Mouse (Mus musculus) CH12.LX (cell line): ENCODE results near the gene Son.

Experiments
- BHLHE40 ChIP-seq: IDR thresholded peaks from 2 replicates; pipeline ENCODE4 v1.6.1; 2011; ENCODE audit warnings: mild to moderate bottlenecking, low read depth, low read length, improper control_type of control experiment
- CTCF ChIP-seq, 2 experiments: IDR thresholded peaks in 1 of 2; conservative IDR thresholded peaks in 1 of 2; 2 replicates each; pipeline ENCODE4 v1.5.1; 2011 to 2012; ENCODE audit warnings: low read depth in 2 of 2, low read length in 2 of 2, improper control_type of control experiment in 1 of 2, inconsistent platforms in 1 of 2, mild to moderate bottlenecking in 1 of 2, moderate library complexity in 1 of 2
- EP300 ChIP-seq: IDR thresholded peaks from 2 replicates; pipeline ENCODE4 v1.6.1; 2011; ENCODE audit warnings: low read length, improper control_type of control experiment
- PAX5 ChIP-seq: IDR thresholded peaks from 2 replicates; pipeline ENCODE4 v1.6.1; 2012; ENCODE audit warnings: low read length, inconsistent platforms, mixed read lengths
- POLR2A ChIP-seq: IDR thresholded peaks from 2 replicates; pipeline ENCODE4 v1.6.1; 2011; ENCODE audit warnings: low read depth, mild to moderate bottlenecking, improper control_type of control experiment, low read length
- POLR2AphosphoS2 ChIP-seq: IDR thresholded peaks from 2 replicates; pipeline ENCODE4 v1.6.1; 2011; ENCODE audit warnings: low read depth, low read length, improper control_type of control experiment
- RCOR1 ChIP-seq: conservative IDR thresholded peaks from 2 replicates; pipeline ENCODE4 v1.6.1; 2012; ENCODE audit warnings: low read depth, mild to moderate bottlenecking, inconsistent platforms, low read length, improper control_type of control experiment

GRCm38 (mm10) chr16:91601693-91602092, 45.6 kb upstream of the Son start:
- TF ChIP-seq CTCF (conservative IDR thresholded peaks at IDR 0.05 in 1 of 2, IDR thresholded peaks at IDR 0.05 in 1 of 2; ENCODE audit: low read depth in 2 of 2, low read length in 2 of 2) = no peak; a peak in 1 of 4 replicates
- no peak for TF ChIP-seq POLR2A
- TF ChIP-seq EP300 = peak; percentile 79
- no peak for TF ChIP-seq PAX5
- no peak for TF ChIP-seq POLR2AphosphoS2
- no peak for TF ChIP-seq RCOR1
- TF ChIP-seq BHLHE40 = peak; percentile 22; the same call in 1 of the 2 replicates
